Mouse (Mus musculus) liver, postnatal 0 days (tissue): Measurements from ENCODE around the gene Afap1l2.

ENCODE experiments used
- CTCF ChIP-seq: sonication (generic); IDR thresholded peaks from 2 replicates; pipeline ENCODE4 v1.5.1; 2016; ENCODE audit warnings: antibody characterized with exemption, low read depth
- EP300 ChIP-seq: IDR thresholded peaks from 2 replicates; pipeline ENCODE4 v1.6.1; 2016; ENCODE audit warnings: antibody characterized with exemption, low read depth, mild to moderate bottlenecking

DNA sequence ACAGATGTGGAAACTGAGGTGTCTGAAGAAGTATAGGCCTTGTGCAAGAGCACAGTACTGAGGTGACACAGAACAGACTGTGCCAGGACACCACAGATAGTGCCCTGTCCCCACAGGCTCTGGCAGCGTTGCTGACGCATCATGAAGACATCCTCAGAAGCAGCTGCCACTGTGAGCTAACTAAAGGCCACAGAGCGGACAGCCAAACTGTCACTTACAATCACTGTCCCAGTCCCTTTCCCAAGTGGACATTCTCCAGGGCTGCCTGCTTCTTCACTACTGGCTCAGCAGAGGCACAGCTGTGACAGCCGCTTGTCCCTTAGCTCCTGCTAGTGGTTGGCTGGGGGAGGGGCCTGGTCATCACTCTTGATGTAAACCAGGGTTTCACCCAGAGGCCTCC lies 33.9 kb downstream of the Afap1l2 start:
- TF ChIP-seq CTCF (no peak), EP300 (no peak; the same call in 1 of the 2 replicates)
